Mouse (Mus musculus) heart, postnatal 0 days (tissue): ENCODE results near the gene Thsd7b. TPM values are rescaled to one million over a fixed set of nuclear protein-coding genes. Genes with fewer than 3 reads are reported as not detected.

ENCODE experiments used
- ATAC-seq: fragments of 200-750 bp; cut with Nextera tagmentation; 2 replicates; pipeline ENCODE4 v1.8.0; 2017; ENCODE audit warnings: low read depth, moderate number of reproducible peaks, moderate library complexity; ENCODE audit not compliant: insufficient read depth
- DNase-seq: peaks from one replicate; pipeline ENCODE4 v3.0.0-alpha.2; 2016; ENCODE audit warnings: low spot score
- H3K27ac ChIP-seq: fragments of 300-500 bp; sonication (generic); 2 replicates; pipeline ENCODE4 v1.5.1; 2014; ENCODE audit warnings: low read depth, mild to moderate bottlenecking
- H3K27me3 ChIP-seq: fragments of 300-500 bp; sonication (generic); 2 replicates; pipeline ENCODE4 v1.6.1; 2014; ENCODE audit warnings: low read length, mixed read lengths; ENCODE audit not compliant: control insufficient read depth, insufficient read depth
- H3K36me3 ChIP-seq: fragments of 300-500 bp; sonication (generic); replicated peaks from 2 replicates; pipeline ENCODE4 v1.6.1; 2014; ENCODE audit warnings: low read length, mixed read lengths; ENCODE audit not compliant: control insufficient read depth, insufficient read depth
- H3K4me1 ChIP-seq: fragments of 300-500 bp; sonication (generic); 2 replicates; pipeline ENCODE4 v1.6.1; 2014; ENCODE audit warnings: antibody characterized with exemption; ENCODE audit not compliant: control insufficient read depth, insufficient read depth
- H3K4me2 ChIP-seq: fragments of 300-500 bp; sonication (generic); 2 replicates; pipeline ENCODE4 v1.6.1; 2014; ENCODE audit warnings: low read depth, mild to moderate bottlenecking, low read length, moderate library complexity
- H3K4me3 ChIP-seq: fragments of 300-500 bp; sonication (generic); 2 replicates; pipeline ENCODE4 v1.5.1; 2014; ENCODE audit warnings: low read depth, low read length
- H3K9ac ChIP-seq: fragments of 300-500 bp; sonication (generic); replicated peaks from 2 replicates; pipeline ENCODE4 v1.6.1; 2014; ENCODE audit warnings: low read depth, low read length, mixed read lengths
- H3K9me3 ChIP-seq: fragments of 300-500 bp; sonication (generic); replicated peaks from 2 replicates; pipeline ENCODE4 v1.6.1; 2016; ENCODE audit warnings: low read length; ENCODE audit not compliant: control insufficient read depth
- CTCF ChIP-seq: IDR thresholded peaks from 2 replicates; pipeline ENCODE4 v1.5.1; 2016; ENCODE audit warnings: antibody characterized with exemption, control low read depth, low read depth
- EP300 ChIP-seq: IDR thresholded peaks from 2 replicates; pipeline ENCODE4 v1.6.1; 2016; ENCODE audit warnings: antibody characterized with exemption, low read depth
- WGBS: fragments of 180-500 bp; shearing (Covaris S2); extraction: QIAGEN DNeasy Blood & Tissue Kit; methylation state at CpG from one replicate; pipeline ENCODE4 v1.1.7; 2014; 5-methylcytosine and 5-hydroxymethylcytosine counted together
- polyA plus RNA-seq: library from polyadenylated mRNA; unstranded; fragments of >200 nt; fragmentation: Nextera tagmentation; extraction: Ambion mirVana; gene quantifications from 2 replicates; pipeline ENCODE4 v1.2.1, GENCODE M21; 2015
- total RNA-seq: library from RNA; depleted of rRNA; stranded (reverse); fragments of >200 nt; gene quantifications from 2 replicates; pipeline ENCODE4 v1.2.3, GENCODE M21; 2014; ENCODE audit warnings: low replicate concordance

Gene Thsd7b
- total and polyA plus RNA-seq, 2 experiments from 2014 or later = 0.57 to 1.2 TPM

DNA sequence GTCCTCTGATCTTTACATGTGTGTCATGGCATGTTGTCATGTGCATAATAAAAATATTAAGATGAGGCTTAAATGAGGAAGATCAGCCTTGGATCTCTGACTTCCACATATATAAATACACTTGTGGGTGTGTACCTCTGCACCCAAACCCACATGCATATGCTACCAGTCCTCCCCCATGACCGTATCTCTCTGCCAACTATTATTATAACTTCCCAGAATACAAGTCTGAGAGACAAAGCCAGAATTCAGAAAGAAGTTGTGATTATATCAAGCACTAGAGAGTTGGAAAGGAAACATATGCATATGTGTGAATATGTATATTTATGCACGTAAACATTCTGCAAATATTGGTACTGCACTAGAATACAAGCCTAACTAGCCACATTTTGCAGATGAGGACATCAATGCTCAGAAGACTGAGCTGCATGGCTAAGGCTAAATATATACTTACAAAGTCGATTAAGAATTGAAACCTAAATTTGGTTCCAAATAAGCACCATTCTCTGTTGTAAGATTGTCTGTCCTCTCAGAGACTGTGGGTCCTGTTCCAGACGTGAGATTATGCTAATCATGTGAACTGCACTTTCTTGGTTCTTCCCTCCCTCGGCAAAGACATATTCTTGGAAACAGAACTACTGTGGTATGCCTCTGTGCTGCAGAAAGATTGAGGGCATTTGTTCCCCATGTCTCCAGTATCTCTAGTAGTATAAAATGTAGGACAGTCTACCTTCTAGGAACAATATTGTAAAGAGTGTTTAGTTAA is 211.3 kb downstream of the Thsd7b start:
- H3K9ac ChIP-seq = no peak overlapping the region
- H3K4me3 ChIP-seq = no peak overlapping the region
- 52% methylated on average over 5 of the region's 5 CpGs for WGBS
- 0 out of 2 replicates have a peak, but pooled peaks cover 4% of the 10 kb centered on the region for H3K4me1 ChIP-seq
- no peak overlapping the region for H3K27ac ChIP-seq
- DNase-seq = no peak
- TF ChIP-seq EP300 (no peak), CTCF (no peak)
- H3K36me3 ChIP-seq = no peaks in the 10 kb centered on the region
- no peaks in the 10 kb centered on the region for H3K27me3 ChIP-seq
- no peak for ATAC-seq
- no peaks in the 10 kb centered on the region for H3K9me3 ChIP-seq
- H3K4me2 ChIP-seq = no peak overlapping the region

DNA sequence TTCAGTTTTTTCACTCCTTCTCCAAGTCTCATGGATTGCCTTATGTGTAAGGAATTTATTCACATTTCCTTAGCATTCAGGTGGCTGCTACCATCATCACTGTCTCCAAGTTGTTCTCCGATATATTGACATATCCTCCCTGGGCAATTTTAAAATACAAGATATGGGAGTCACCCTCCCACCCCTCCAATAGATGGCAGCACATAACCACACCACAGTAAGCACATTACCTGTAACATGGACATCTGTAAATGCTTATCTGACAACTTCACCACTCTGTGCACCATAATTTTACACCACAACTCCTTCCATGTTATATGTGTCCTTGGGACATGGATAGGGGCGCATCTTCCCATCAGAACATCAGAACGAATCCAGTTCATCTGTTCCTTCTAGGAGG is 218.0 kb downstream of the Thsd7b start:
- no peak overlapping the region for H3K4me2 ChIP-seq

DNA sequence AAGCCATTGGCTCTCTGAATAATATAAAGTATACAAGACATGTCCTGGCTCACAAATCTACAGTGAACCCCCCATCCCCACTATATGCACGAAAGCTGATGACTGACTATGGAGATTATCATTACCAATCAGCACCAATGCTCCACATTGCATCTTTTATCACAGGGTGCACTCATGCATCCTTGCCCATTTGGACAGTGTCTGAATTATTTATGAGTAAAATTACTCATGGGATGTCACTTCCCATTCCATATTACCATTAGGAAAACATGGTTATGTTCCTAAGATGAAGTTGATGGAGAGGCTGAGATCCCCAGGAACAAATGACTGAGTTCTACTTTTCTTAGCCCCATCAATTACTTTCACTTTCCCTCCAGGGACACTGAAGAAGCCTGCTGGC is 220.8 kb downstream of the Thsd7b start:
- DNase-seq (no peak), ATAC-seq (no peak)
- Histone ChIP-seq H3K27me3 (no peaks in the 10 kb centered on the region), H3K27ac (no peak overlapping the region), H3K9ac (no peak overlapping the region), H3K4me3 (no peak overlapping the region), H3K36me3 (no peaks in the 10 kb centered on the region), H3K4me1 (no peaks in the 10 kb centered on the region), H3K9me3 (no peaks in the 10 kb centered on the region), H3K4me2 (no peak overlapping the region)
- no peak for TF ChIP-seq CTCF
- TF ChIP-seq EP300 = no peak
- 63% methylated on average over 1 of the region's 1 CpGs for WGBS

More for the DNA sequence above, 218.0 kb downstream of the Thsd7b start:
- Histone ChIP-seq H3K27me3 (no peaks in the 10 kb centered on the region), H3K27ac (no peak overlapping the region), H3K9ac (no peak overlapping the region), H3K4me3 (no peak overlapping the region), H3K9me3 (no peaks in the 10 kb centered on the region), H3K36me3 (no peaks in the 10 kb centered on the region), H3K4me1 (no peaks in the 10 kb centered on the region)
- 82% methylated on average over 3 of the region's 3 CpGs for WGBS
- ATAC-seq (no peak), DNase-seq (no peak)
- TF ChIP-seq EP300 = no peak
- peak; percentile 50 for TF ChIP-seq CTCF

DNA sequence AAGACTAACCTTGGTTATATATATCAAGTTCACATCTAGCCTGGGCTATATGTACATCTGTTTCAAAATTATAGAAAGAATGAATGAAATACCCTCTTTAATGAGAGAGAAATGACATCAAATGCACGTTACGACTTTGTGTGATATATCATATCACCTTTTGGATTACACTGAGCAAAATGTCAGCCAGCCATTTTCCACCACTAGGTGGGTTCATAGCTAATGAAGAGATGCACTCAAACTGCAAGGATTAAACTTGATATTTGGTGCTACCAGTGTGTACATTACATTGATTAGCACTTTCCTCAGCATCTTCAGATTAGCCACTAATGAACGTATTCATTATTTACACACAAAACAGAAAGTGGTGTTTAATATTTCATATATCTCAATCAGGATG is 228.6 kb downstream of the Thsd7b start:
- Histone ChIP-seq H3K27ac (no peak overlapping the region), H3K4me3 (no peak overlapping the region), H3K4me2 (no peak overlapping the region), H3K36me3 (no peaks in the 10 kb centered on the region), H3K9ac (no peak overlapping the region), H3K27me3 (no peaks in the 10 kb centered on the region), H3K9me3 (no peaks in the 10 kb centered on the region), H3K4me1 (no peaks in the 10 kb centered on the region)
- DNase-seq = no peak
- 70% methylated on average over 3 of the region's 3 CpGs for WGBS
- ATAC-seq = no peak
- TF ChIP-seq CTCF (peak; percentile 24), EP300 (no peak)

DNA sequence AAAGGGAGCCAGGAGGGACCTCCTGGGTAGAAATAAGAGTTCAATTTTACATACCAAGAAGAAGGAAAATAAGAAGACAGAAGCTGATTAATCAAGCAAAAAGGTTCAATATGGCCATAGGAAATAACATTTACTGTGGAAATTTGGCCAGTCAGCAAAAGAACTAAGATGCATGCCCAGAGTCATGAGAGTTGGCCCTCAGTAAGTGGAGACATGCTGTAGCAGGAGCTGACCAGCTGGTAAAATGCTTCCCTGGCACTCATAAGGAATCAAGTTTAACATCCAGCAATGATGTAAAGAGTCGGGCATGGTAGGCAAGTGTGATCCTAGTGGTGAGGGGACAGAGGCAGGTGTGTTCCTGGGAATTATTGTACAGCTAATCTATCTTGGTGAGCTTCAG is 243.3 kb downstream of the Thsd7b start:
- WGBS = 67% methylated on average over 1 of the region's 1 CpGs
- Histone ChIP-seq H3K36me3 (no peaks in the 10 kb centered on the region), H3K27ac (no peak overlapping the region), H3K27me3 (no peaks in the 10 kb centered on the region), H3K4me1 (no peaks in the 10 kb centered on the region), H3K4me2 (no peak overlapping the region), H3K4me3 (no peak overlapping the region), H3K9ac (no peak overlapping the region), H3K9me3 (no peaks in the 10 kb centered on the region)
- DNase-seq = no peak
- no peak for ATAC-seq
- TF ChIP-seq EP300 (no peak), CTCF (no peak)

GRCm38 (mm10) chr1:129519751-129520150 is 246.6 kb downstream of the Thsd7b start:
- 85% methylated on average over 5 of the region's 5 CpGs for WGBS
- Histone ChIP-seq H3K4me2 (no peak overlapping the region), H3K4me1 (no peaks in the 10 kb centered on the region), H3K36me3 (no peaks in the 10 kb centered on the region), H3K9me3 (no peaks in the 10 kb centered on the region), H3K9ac (no peak overlapping the region), H3K4me3 (no peak overlapping the region), H3K27me3 (no peaks in the 10 kb centered on the region), H3K27ac (no peak overlapping the region)
- DNase-seq (no peak), ATAC-seq (no peak)
- TF ChIP-seq CTCF (no peak), EP300 (no peak)
